Mouse (Mus musculus) olfactory bulb, adult 2 months (tissue): ENCODE data around the gene Fgf6. TPM values are rescaled to one million over a fixed set of nuclear protein-coding genes. Genes with fewer than 3 reads are reported as not detected.

Experiments used
- H3K27ac ChIP-seq: fragments of 200-500 bp; 2 replicates; pipeline ENCODE4 v1.5.1; 2012; ENCODE audit warnings: low read depth, low read length; ENCODE audit not compliant: insufficient read depth
- H3K4me1 ChIP-seq: fragments of 200-500 bp; 2 replicates; pipeline ENCODE4 v1.6.1; 2012; ENCODE audit warnings: low read length; ENCODE audit not compliant: control insufficient read depth, insufficient read depth
- H3K4me3 ChIP-seq: fragments of 200-500 bp; 2 replicates; pipeline ENCODE4 v1.5.1; 2012; ENCODE audit warnings: mild to moderate bottlenecking, low read depth, low read length, moderate library complexity; ENCODE audit not compliant: insufficient read depth
- CTCF ChIP-seq: fragments of 200-500 bp; IDR thresholded peaks from 2 replicates; pipeline ENCODE4 v1.5.1; 2012; ENCODE audit warnings: low read depth, mild to moderate bottlenecking, low read length, moderate library complexity; ENCODE audit not compliant: insufficient read depth
- POLR2A ChIP-seq: fragments of 200-500 bp; IDR thresholded peaks from 2 replicates; pipeline ENCODE4 v1.6.1; 2012; ENCODE audit warnings: mild to moderate bottlenecking, low read depth, low read length, moderate library complexity; ENCODE audit not compliant: insufficient read depth
- WGBS: fragments of 180-500 bp; shearing (Covaris S2); methylation state at CpG from one replicate; pipeline ENCODE4 v1.1.7; 2018; 5-methylcytosine and 5-hydroxymethylcytosine counted together
- polyA plus RNA-seq: library from polyadenylated mRNA; stranded (reverse); fragments of >200 nt; gene quantifications from 2 replicates; pipeline ENCODE4 v1.2.4, GENCODE M21; 2012; ENCODE audit warnings: low replicate concordance; ENCODE audit not compliant: missing spikeins, insufficient read depth, insufficient read length

Gene Fgf6
- polyA plus RNA-seq, 1 experiment = not detected

GRCm38 (mm10) chr6:127063915-127064314 lies 48.5 kb downstream of the Fgf6 start:
- Histone ChIP-seq H3K4me3 (no peak overlapping the region), H3K4me1 (peaks cover 5% of the 10 kb centered on the region; the same call in 1 of the 2 replicates), H3K27ac (no peak overlapping the region)
- TF ChIP-seq CTCF (no peak), POLR2A (no peak)
- WGBS = 89% methylated on average over 3 of the region's 3 CpGs

- H3K27ac ChIP-seq = no peak overlapping the region
- peaks cover 5% of the 10 kb centered on the region; the same call in 1 of the 2 replicates for H3K4me1 ChIP-seq
- TF ChIP-seq CTCF = no peak
- TF ChIP-seq POLR2A = no peak
- H3K4me3 ChIP-seq = no peak overlapping the region
- 14% methylated on average over 14 of the region's 14 CpGs for WGBS
These were observed 49.4 kb downstream of the Fgf6 start for GRCm38 (mm10) chr6:127064815-127065214.

- no peak for TF ChIP-seq CTCF
- TF ChIP-seq POLR2A = no peak
- Histone ChIP-seq H3K4me1 (no peaks in the 10 kb centered on the region), H3K27ac (no peak within 1 kb of the TSS), H3K4me3 (no peak within 1 kb of the TSS)
- 23% methylated on average over 5 of the region's 5 CpGs for WGBS
These were observed 57.4 kb downstream of the Fgf6 start, which contains the start of gene Fgf23 for GRCm38 (mm10) chr6:127072817-127073216. TSS of gene Fgf23 (plus strand) at chr6:127072902.

Other genes with a start within 250 kb of the Fgf6 start
- gene Ndufa9, start 166.4 kb upstream of the Fgf6 start, polyA plus RNA-seq = not detected in 2 replicates
- gene Akap3, start 162.5 kb upstream of the Fgf6 start, polyA plus RNA-seq = not detected in 2 replicates
- not detected in 2 replicates for gene Dyrk4, start 93.7 kb upstream of the Fgf6 start, polyA plus RNA-seq
- not detected in 2 replicates for gene Rad51ap1, start 76.0 kb upstream of the Fgf6 start, polyA plus RNA-seq
- not detected in 2 replicates for gene D6Wsu163e, start 75.6 kb upstream of the Fgf6 start, polyA plus RNA-seq
- gene Fgf23, start 57.3 kb downstream of the Fgf6 start, polyA plus RNA-seq = not detected in 2 replicates
- gene Tigar, start 94.0 kb downstream of the Fgf6 start, polyA plus RNA-seq = not detected in 2 replicates
- 47.9 TPM in 1 of 2 replicates, not detected in the other for gene Ccnd2, start 136.6 kb downstream of the Fgf6 start, polyA plus RNA-seq